Mouse (Mus musculus) layer of hippocampus, adult 9-10 months (tissue): ENCODE data around the gene Cdkn2b.

Source experiments
- DNase-seq: peaks from one replicate; pipeline ENCODE4 v3.0.0; 2022; ENCODE audit warnings: low spot score

The Cdkn2b gene

GRCm38 (mm10) chr4:89310491-89311254 is at the start of gene Cdkn2b:
Gene Cdkn2b (minus strand): TSS chr4:89311039.
- DNase-seq, result peak; percentile 71

- DNase-seq, result no peak
Measured at GRCm38 (mm10) chr4:89360349-89360748, 49.5 kb upstream of the Cdkn2b start.

- no peak for DNase-seq
Measured at GRCm38 (mm10) chr4:89359506-89359905, 48.7 kb upstream of the Cdkn2b start.

GRCm38 (mm10) chr4:89353935-89354334 is 43.1 kb upstream of the Cdkn2b start:
- DNase-seq, result no peak

- no peak for DNase-seq
Measured at GRCm38 (mm10) chr4:89353071-89353582, 42.3 kb upstream of the Cdkn2b start.

DNA sequence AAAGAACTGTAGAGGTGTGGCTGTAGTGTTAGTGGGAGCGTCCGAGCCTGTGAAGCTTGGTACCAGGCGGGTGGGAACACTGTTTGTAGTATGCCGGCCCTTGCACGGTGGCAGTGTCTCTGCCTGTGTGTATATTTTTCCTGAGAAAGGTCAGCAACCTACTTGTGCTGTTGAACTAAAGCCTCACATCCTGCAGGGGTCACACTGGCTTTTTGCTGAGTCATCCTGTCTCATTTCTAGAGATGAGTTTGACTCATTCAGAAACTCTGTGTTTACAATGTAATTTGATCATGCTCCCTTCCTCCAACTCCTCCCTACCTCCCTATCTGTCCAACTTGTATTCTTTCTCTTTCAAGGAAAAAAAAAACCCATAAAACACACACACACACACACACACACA is 40.6 kb upstream of the Cdkn2b start:
- DNase-seq, result no peak

DNA sequence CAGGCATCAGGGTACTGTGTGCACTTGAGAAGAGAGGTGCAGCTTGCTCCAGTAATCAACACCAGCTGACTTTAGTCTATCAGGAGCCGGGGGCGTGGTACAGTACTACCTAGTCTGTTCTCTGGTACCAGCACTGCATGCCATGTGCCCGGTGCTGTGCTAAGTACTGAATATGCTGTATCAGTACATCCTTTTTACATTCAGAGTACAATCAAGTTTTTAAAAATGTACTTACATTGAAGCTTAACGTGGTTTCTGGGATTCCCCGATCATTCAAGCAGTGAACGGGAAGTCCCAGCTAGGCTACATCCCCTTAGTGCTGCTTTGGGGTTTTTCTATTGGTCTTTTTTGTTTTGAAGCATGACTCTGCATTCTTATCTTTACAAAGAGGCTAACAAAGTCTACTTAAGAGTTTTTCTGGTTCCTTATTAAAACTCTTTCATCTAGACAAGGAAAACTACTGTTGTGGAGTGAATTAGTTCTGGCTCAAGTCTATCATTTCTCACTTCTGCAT is 40.2 kb upstream of the Cdkn2b start:
- no peak for DNase-seq

DNA sequence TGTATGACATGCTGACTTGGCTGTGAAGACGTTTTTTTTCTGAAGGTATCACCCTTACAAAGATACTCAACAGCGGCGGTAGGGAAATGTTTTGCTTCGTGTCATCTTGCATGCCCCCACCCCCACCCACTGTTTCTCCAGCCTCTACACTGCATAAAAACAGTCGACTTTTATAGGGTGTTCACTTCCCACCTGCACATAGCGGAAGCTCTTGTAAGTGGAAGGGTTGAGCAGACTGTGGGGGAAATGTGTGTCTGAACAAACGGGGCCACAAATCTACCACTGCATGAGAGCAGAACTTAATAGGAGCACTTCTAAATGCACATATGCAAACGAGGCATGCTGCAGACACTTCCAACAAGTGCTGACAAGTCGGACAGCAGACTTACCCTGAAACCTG is 39.6 kb upstream of the Cdkn2b start:
- no peak for DNase-seq

DNA sequence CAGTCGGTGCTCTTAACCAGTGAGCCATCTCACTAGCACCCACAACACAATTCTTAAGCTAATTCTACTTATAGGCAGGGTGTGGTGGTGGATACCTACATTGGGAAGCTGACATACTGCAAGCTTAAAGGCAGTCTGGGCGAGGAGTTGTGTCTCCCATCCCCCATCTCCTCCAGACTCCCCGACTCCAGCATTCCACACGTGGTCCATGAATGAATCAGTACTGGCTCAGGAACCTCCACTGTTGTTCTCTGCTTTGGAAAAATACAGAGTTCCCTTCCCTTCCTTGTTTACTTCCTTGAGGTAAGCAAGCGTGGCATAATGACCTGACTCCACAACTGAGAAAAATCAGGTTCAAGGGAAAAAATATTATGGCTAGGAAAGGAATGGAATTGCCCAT is 38.0 kb upstream of the Cdkn2b start:
- no peak for DNase-seq

DNA sequence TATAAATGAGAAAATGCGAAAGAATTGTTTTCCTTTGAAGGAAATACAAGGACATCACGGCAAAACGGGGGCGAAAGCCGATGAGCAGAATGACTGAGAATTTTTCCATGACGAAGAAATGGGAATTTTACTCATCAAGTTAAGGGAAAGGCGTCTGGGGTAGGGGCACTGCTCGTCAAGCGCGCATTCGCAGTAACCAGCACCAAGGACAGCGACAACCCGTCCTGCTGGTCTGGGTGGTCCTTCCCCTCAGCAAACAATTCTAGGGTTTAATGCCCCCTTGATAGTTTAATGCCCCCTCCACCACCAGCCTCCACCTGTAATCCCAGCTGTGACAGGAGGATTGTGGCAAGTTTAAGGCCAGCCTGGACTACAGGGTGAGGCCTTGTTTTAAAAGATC is 2.6 kb upstream of the Cdkn2b start:
- DNase-seq, result no peak

DNA sequence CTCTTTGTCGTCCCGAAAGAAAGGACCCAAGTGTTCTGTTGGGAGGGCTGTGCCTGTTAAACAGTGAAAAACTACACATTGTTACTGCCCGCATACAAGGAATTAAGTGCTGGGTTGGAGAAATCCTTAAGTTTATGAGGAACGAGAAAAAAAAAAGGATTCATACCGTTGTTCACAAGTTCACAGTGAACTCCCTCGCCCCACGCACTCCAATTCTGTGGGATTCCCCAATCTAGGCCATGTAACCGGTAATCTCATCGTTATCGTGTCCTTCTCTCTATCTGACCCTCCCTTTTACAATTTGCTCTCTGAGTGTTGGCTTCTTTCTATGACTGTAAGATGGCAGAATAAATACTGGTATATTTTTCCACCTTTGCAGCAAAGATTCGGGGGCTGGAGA is 843 bp downstream of the Cdkn2b start:
- no peak for DNase-seq

- DNase-seq, result no peak
Measured at GRCm38 (mm10) chr4:89308001-89308400, 2.8 kb downstream of the Cdkn2b start.

- DNase-seq, result no peak
Measured at GRCm38 (mm10) chr4:89306798-89307365, 4.0 kb downstream of the Cdkn2b start.

- no peak for DNase-seq
Measured at GRCm38 (mm10) chr4:89305691-89306090, 5.1 kb downstream of the Cdkn2b start.

DNA sequence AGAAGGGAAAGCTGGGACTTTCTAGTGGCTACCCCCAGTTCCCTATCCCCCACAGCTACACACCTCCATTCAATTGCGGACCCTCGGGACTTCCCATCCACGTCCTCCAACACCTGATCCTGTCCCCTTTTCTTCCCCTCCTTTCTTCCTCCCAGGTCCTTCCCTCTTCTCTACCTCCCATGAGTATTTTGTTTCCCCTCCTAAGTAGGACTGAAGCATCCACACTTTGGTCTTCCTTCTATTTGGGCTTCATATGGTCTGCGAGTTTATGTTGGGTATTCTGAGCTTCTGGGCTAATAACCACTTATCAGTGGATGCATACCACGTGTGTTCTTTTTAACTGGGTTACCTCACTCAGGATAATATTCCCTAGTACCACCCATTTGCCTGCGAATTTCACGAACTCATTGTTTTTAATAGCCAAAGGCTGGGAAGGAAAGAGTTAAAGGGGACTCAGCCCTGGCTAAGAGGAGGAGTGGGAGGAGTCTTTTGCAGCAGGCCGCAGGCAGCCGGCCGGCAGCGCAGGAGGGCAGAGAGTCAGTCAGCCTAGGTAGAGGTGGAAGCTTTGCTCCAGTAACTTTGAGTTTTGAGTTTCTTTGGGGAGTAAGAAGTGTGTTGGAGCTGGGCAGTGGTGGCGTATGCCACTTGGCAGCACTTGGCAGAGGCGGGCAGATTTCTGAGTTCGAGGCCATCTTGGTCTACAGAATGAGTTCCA is 7.4 kb downstream of the Cdkn2b start:
- no peak for DNase-seq

DNA sequence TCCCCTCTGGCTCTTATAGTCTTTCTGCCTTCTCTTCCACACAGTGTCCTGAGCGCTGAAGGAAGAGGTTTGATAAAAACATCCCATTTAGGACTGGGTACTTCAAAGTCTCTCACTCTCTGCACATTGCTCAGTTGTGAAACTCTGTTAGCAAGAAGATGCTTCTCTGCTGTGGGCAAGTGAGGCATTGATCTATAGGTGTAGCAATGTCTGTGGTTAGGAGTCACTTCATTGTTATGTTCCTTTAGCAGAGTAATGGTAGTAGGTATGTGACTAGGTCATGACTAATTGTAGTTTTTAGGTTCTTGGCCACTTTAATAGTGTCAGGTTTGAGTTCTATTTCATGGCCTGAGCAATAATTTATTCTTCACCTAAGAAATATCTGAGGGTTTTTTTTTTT is 8.7 kb downstream of the Cdkn2b start:
- no peak for DNase-seq

GRCm38 (mm10) chr4:89299721-89300120 is 11.1 kb downstream of the Cdkn2b start:
- DNase-seq, result no peak

DNA sequence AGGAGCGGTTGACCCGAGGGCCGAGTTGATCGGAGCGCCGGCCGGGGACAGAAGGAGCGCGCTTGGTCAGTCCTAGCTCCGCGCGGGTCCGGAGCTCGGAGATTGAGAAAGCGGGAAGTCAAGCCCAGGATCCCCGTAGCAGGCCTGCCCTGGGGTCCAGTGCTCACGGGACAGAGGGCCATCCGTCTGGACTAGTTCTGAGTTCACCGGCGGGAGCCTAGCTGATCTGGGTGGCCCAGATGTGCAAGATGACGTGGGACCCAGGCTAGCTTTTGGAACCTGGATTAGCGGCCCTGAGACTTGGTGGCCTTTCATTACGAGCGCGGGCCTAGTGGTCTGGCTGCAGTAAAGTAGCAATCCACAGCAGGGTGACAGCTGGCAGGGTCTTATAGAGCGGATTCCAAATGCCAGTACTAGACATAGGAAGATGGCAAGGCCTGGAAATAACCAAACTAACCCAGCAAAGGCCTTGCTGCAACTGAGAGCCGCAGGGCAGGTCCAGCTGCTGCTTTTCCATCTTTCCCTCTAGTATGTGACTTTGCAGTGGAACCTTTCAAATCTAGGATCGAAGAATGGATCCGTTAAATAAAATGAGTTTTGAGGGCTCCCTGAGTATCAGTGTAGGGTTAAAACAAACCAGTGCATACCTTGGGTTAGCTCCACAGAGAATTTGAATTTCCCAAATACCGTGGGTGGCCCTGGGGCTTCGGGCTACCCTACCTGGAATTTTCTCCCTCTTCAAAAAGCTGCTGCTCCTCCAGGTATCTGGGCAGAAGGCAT is 15.2 kb downstream of the Cdkn2b start:
- DNase-seq, result no peak

- no peak for DNase-seq
Measured at GRCm38 (mm10) chr4:89294486-89295440, 16.1 kb downstream of the Cdkn2b start, which contains the start of gene Cdkn2a. Gene Cdkn2a (minus strand): TSS chr4:89294653.

DNA sequence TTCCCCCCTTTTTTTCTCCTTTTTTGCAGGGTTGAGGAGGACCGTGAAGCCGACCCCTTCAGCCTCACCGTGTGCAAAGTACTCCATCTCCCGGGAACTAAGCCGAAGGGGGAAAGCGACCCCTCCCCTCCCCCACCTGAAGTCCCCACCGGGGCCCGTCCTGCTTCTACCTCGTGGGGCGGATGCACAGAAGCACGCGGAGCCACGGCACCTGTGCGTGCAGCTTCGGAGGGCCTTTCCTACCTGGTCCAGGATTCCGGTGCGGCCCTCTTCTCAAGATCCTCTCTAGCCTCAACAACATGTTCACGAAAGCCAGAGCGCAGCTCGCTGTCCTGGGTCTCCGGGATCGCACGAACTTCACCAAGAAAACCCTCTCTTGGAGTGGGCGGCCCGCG is 16.8 kb downstream of the Cdkn2b start:
- no peak for DNase-seq

GRCm38 (mm10) chr4:89293516-89293915 is 17.3 kb downstream of the Cdkn2b start:
- DNase-seq, result no peak
